Mouse (Mus musculus) ES-E14 (cell line): ENCODE data around the gene Ttll10. TPM values are rescaled to one million over a fixed set of nuclear protein-coding genes. Genes with fewer than 3 reads are reported as not detected.
A peak's percentile ranks its signal among the peaks of the same experiment; 100 is the strongest.

Experiments used
- DNase-seq: peaks from one replicate; pipeline ENCODE4 v3.0.0-alpha.2; 2013; ENCODE audit warnings: low read depth, low spot score
- H3K27ac ChIP-seq: 2 replicates; pipeline ENCODE4 v1.5.1; 2012; ENCODE audit warnings: low read depth, mild to moderate bottlenecking, low read length, moderate library complexity, mixed read lengths; ENCODE audit not compliant: poor library complexity, insufficient read depth, severe bottlenecking
- H3K36me3 ChIP-seq: 2 replicates; pipeline ENCODE4 v1.6.1; 2012; ENCODE audit warnings: mild to moderate bottlenecking, low read length, moderate library complexity, mixed read lengths; ENCODE audit not compliant: control insufficient read depth, poor library complexity, insufficient read depth, severe bottlenecking
- H3K4me1 ChIP-seq, 2 experiments: fragments of 150-350 bp in 1 of 2; sonication (generic) in 1 of 2; 2 replicates each; pipeline ENCODE4 v1.6.1; 2012; ENCODE audit warnings: low read length in 2 of 2, mild to moderate bottlenecking in 1 of 2, mixed read lengths in 1 of 2; ENCODE audit not compliant: control insufficient read depth in 2 of 2, insufficient read depth in 2 of 2, poor library complexity in 1 of 2
- H3K4me3 ChIP-seq, 2 experiments: fragments of 150-350 bp in 1 of 2; sonication (generic) in 1 of 2; 2 replicates each; pipeline ENCODE4 v1.5.1; 2012; ENCODE audit warnings: low read length in 2 of 2, low read depth in 1 of 2, mild to moderate bottlenecking in 1 of 2, mixed read lengths in 1 of 2; ENCODE audit not compliant: insufficient read depth in 1 of 2, poor library complexity in 1 of 2, severe bottlenecking in 1 of 2
- H3K9ac ChIP-seq: 2 replicates; pipeline ENCODE4 v1.6.1; 2012; ENCODE audit warnings: low read depth, mild to moderate bottlenecking, low read length, mixed read lengths; ENCODE audit not compliant: poor library complexity, insufficient read depth, severe bottlenecking
- H3K9me3 ChIP-seq: fragments of 150-350 bp; sonication (generic); 2 replicates; pipeline ENCODE4 v1.6.1; 2012; ENCODE audit warnings: low read depth, mild to moderate bottlenecking, low read length; ENCODE audit not compliant: control insufficient read depth, insufficient read depth
- CHD2 ChIP-seq: IDR thresholded peaks from 2 replicates; pipeline ENCODE4 v1.6.1; 2014; ENCODE audit warnings: mild to moderate bottlenecking, low read depth, low read length, inconsistent platforms
- HCFC1 ChIP-seq: IDR thresholded peaks from 2 replicates; pipeline ENCODE4 v1.6.1; 2012; ENCODE audit warnings: low read length, inconsistent platforms, borderline replicate concordance; ENCODE audit not compliant: insufficient read depth
- MAFK ChIP-seq: IDR thresholded peaks from 2 replicates; pipeline ENCODE4 v1.6.1; 2014; ENCODE audit warnings: mild to moderate bottlenecking, low read depth, low read length, inconsistent platforms; ENCODE audit not compliant: insufficient read depth
- ZC3H11A ChIP-seq: IDR thresholded peaks from 2 replicates; pipeline ENCODE4 v1.6.1; 2012; ENCODE audit warnings: low read depth, mild to moderate bottlenecking, inconsistent platforms, low read length, borderline replicate concordance
- ZNF384 ChIP-seq: IDR thresholded peaks from 2 replicates; pipeline ENCODE4 v1.6.1; 2012; ENCODE audit warnings: low read depth, low read length, inconsistent platforms
- in situ Hi-C, 2 experiments: fragments of 600-800 bp; cut with MboI; formaldehyde crosslinking; loops; one replicate each; pipeline ENCODE4 v1.15.1; 2025; ENCODE audit warnings: low sequenced_read_pairs in 2 of 2, inconsistent platforms in 1 of 2; ENCODE audit not compliant: unreplicated experiment in 2 of 2
- total RNA-seq: library from RNA; depleted of rRNA; stranded (reverse); fragments of 300-350 nt; gene quantifications from 2 replicates; pipeline ENCODE4 v1.2.3, GENCODE M21; 2012; rRNA removed

Ttll10 gene
- total RNA-seq, 1 experiment = 0.22 TPM

- peak within 1 kb of the TSS; percentile 96 for H3K27ac ChIP-seq
- H3K4me1 ChIP-seq = peaks cover 3 to 8% of the 10 kb centered on the region in 2 experiments; a peak in 3 of 4 replicates
- in situ Hi-C loops = no loop called here
- H3K9ac ChIP-seq = peak within 1 kb of the TSS; percentile 98
- DNase-seq = peak; percentile 79
- H3K36me3 ChIP-seq = peaks cover 2% of the 10 kb centered on the region; the same call in 1 of the 2 replicates
- peak within 1 kb of the TSS; percentile 89 to 97 for H3K4me3 ChIP-seq
- no peak for TF ChIP-seq ZNF384
- TF ChIP-seq HCFC1 = peak; percentile 50; the same call in 1 of the 2 replicates
- TF ChIP-seq ZC3H11A = no peak
- TF ChIP-seq CHD2 = no peak
- no peak for TF ChIP-seq MAFK
- no peaks in the 10 kb centered on the region for H3K9me3 ChIP-seq
Observed at GRCm38 (mm10) chr4:155992241-155992905, 66.8 kb downstream of the Ttll10 start, which contains the start of the genes B3galt6 and Sdf4. Gene B3galt6 (minus strand): TSS chr4:155992649. Gene Sdf4 (plus strand): TSS chr4:155992872.

GRCm38 (mm10) chr4:155991908-155992230 is 67.3 kb downstream of the Ttll10 start:
- in situ Hi-C loops = no loop called here
- Histone ChIP-seq H3K27ac (peak overlapping the region; percentile 94; the same call in 1 of the 2 replicates), H3K4me1 (peaks cover 3 to 8% of the 10 kb centered on the region in 2 experiments; a peak in 3 of 4 replicates), H3K36me3 (peaks cover 2% of the 10 kb centered on the region; the same call in 1 of the 2 replicates), H3K9me3 (no peaks in the 10 kb centered on the region), H3K4me3 (peak overlapping the region; percentile 88), H3K9ac (peak overlapping the region; percentile 96)
- no peak for DNase-seq
- TF ChIP-seq ZC3H11A (no peak), ZNF384 (no peak), HCFC1 (no peak), CHD2 (no peak), MAFK (no peak)

- H3K9ac ChIP-seq = peak overlapping the region; percentile 96
- H3K27ac ChIP-seq = 0 out of 2 replicates have a peak overlapping the region, but pooled peaks have one; percentile 94
- peak overlapping the region; percentile 88 for H3K4me3 ChIP-seq
- TF ChIP-seq CHD2 (no peak), MAFK (no peak), ZC3H11A (no peak), ZNF384 (no peak), HCFC1 (no peak)
- no peaks in the 10 kb centered on the region for H3K9me3 ChIP-seq
- DNase-seq = no peak
- H3K4me1 ChIP-seq = peaks cover 3 to 8% of the 10 kb centered on the region in 2 experiments; a peak in 3 of 4 replicates
- in situ Hi-C loops = no loop called here
- peaks cover 2% of the 10 kb centered on the region; the same call in 1 of the 2 replicates for H3K36me3 ChIP-seq
Observed at GRCm38 (mm10) chr4:155991211-155991907, 67.9 kb downstream of the Ttll10 start.

Other genes starting within 250 kb of the Ttll10 start
- gene Ccnl2, start 246.9 kb downstream of the Ttll10 start, total RNA-seq = 103 and 171 TPM in 2 replicates
- gene Aurkaip1, start 228.1 kb downstream of the Ttll10 start, total RNA-seq = 156 and 162 TPM in 2 replicates
- gene Mxra8, start 219.7 kb downstream of the Ttll10 start, total RNA-seq = 14.2 and 14.4 TPM in 2 replicates
- 49.8 and 88.0 TPM in 2 replicates for gene Dvl1, start 212.0 kb downstream of the Ttll10 start, total RNA-seq
- 0.40 and 0.58 TPM in 2 replicates for gene Tas1r3, start 196.1 kb downstream of the Ttll10 start, total RNA-seq
- gene Cptp, start 190.0 kb downstream of the Ttll10 start, total RNA-seq = 9.7 and 10.1 TPM in 2 replicates
- 106 and 119 TPM in 2 replicates for gene Ints11, start 189.9 kb downstream of the Ttll10 start, total RNA-seq
- gene Pusl1, start 167.6 kb downstream of the Ttll10 start, total RNA-seq = 62.2 and 104 TPM in 2 replicates
- gene Acap3, start 167.6 kb downstream of the Ttll10 start, total RNA-seq = 17.1 and 32.0 TPM in 2 replicates
- gene Ube2j2, start 115.6 kb downstream of the Ttll10 start, total RNA-seq = 57.9 and 74.1 TPM in 2 replicates
- gene C1qtnf12, start 97.1 kb downstream of the Ttll10 start, total RNA-seq = 6.4 and 10.3 TPM in 2 replicates
- 11.9 and 20.6 TPM in 2 replicates for gene B3galt6, start 66.8 kb downstream of the Ttll10 start, total RNA-seq
- gene Sdf4, start 66.5 kb downstream of the Ttll10 start, total RNA-seq = 176 and 257 TPM in 2 replicates
- gene Tnfrsf4, start 45.6 kb downstream of the Ttll10 start, total RNA-seq = 2.4 and 2.6 TPM in 2 replicates
- gene Tnfrsf18, start 33.2 kb downstream of the Ttll10 start, total RNA-seq = 0.62 and 1.1 TPM in 2 replicates
- gene 9430015G10Rik, start 50.6 kb upstream of the Ttll10 start, total RNA-seq = 83.4 and 131 TPM in 2 replicates
- 1.7 and 2.2 TPM in 2 replicates for gene Rnf223, start 71.1 kb upstream of the Ttll10 start, total RNA-seq
- 214 and 296 TPM in 2 replicates for gene Agrn, start 138.1 kb upstream of the Ttll10 start, total RNA-seq
- 0.67 and 0.79 TPM in 2 replicates for gene Isg15, start 141.4 kb upstream of the Ttll10 start, total RNA-seq
- 0.21 and 0.27 TPM in 2 replicates for gene AW011738, start 143.9 kb upstream of the Ttll10 start, total RNA-seq
- gene Perm1, start 156.5 kb upstream of the Ttll10 start, total RNA-seq = 0.16 and 0.18 TPM in 2 replicates
- 15.2 and 31.2 TPM in 2 replicates for gene Plekhn1, start 175.4 kb upstream of the Ttll10 start, total RNA-seq
- 108 and 147 TPM in 2 replicates for gene Noc2l, start 176.6 kb upstream of the Ttll10 start, total RNA-seq
- 1.4 and 2.3 TPM in 2 replicates for gene Samd11, start 196.2 kb upstream of the Ttll10 start, total RNA-seq